Mouse (Mus musculus) leukemia stem cell, adult 10-12 weeks (primary cell): ENCODE measurements around the gene Samd13. TPM values are rescaled to one million over a fixed set of nuclear protein-coding genes. Genes with fewer than 3 reads are reported as not detected.

Experiments
- polyA plus RNA-seq: library from polyadenylated mRNA; stranded (reverse); fragments of >175 nt; gene quantifications from 2 replicates; pipeline ENCODE4 v1.2.3, GENCODE M21; 2012; ENCODE audit warnings: low replicate concordance

The Samd13 gene
- polyA plus RNA-seq = not detected in 2 replicates

DNA sequence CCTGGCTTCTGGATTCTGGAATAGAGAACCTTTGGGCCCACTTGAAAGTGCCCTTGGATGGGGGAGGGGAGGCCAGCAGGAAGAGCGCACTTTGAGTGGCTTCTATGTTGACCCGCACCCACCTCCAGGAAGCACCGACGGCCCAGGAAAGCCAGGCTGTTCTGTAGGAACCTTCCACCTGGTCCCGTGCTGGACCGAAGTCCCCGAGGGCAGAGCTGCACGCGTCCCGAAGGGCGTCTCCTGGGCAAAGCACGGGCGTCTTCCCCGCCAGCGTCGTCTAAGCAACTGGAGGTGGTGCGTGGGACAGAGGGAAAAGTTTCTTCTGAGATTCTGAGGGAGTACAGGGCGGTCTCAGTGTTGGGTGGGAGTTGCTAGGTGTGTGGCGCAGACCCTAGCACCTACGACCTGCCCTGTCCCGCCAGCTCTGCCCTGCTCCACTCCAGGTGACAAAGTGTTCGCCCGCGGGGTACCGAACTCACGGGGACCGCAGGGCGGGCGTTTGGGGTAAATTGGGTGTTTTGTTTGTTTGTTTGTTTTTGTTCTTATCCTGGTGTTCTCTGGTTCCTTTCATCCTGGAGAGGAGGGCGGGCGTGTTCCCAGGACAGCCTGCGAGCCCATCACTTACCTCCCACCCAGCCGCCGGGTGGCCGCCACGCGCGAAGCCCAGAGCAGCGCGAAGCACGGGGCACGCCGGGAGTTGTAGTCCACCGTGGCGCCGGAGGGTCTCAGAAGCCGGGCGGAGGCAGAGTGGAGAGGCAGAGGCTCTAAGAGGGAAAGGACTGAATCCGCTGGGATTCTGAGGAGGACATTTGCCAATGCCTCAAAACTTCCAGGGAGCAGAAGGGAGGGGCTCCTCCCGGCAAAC lies at the start of gene Samd13:
Samd13 (minus strand) TSS at position 782 of the 865 bp plus-strand sequence.

GRCm38 (mm10) chr3:146651217-146651616 lies 34.2 kb downstream of the Samd13 start, which contains the start of gene 4930503B20Rik:
TSS of gene 4930503B20Rik (minus strand) at chr3:146651317.

GRCm38 (mm10) chr3:146615496-146615895 lies 69.9 kb downstream of the Samd13 start, which contains the start of gene Dnase2b:
TSS of gene Dnase2b (minus strand) at chr3:146615596.

Other genes starting within 250 kb of the Samd13 start
- gene Ctbs, start 235.8 kb downstream of the Samd13 start, polyA plus RNA-seq = 7.8 and 18.0 TPM in 2 replicates
- gene Spata1, start 185.8 kb downstream of the Samd13 start, polyA plus RNA-seq = 0.09 and 0.55 TPM in 2 replicates
- 48.5 and 59.4 TPM in 2 replicates for gene Gng5, start 185.8 kb downstream of the Samd13 start, polyA plus RNA-seq
- 10.2 and 13.3 TPM in 2 replicates for gene Rpf1, start 164.2 kb downstream of the Samd13 start, polyA plus RNA-seq
- gene Uox, start 115.2 kb downstream of the Samd13 start, polyA plus RNA-seq = 0.08 TPM in 1 of 2 replicates, not detected in the other
- gene Dnase2b, start 70.0 kb downstream of the Samd13 start, polyA plus RNA-seq = not detected in 2 replicates
- not detected in 2 replicates for gene 4930503B20Rik, start 34.3 kb downstream of the Samd13 start, polyA plus RNA-seq
- gene Prkacb, start 127.4 kb upstream of the Samd13 start, polyA plus RNA-seq = 5.5 and 10.1 TPM in 2 replicates
- 0.07 TPM in 1 of 2 replicates, not detected in the other for gene Ttll7, start 166.8 kb upstream of the Samd13 start, polyA plus RNA-seq